Mouse (Mus musculus) common myeloid progenitor, adult 5-6 weeks (primary cell): ENCODE results near the gene Upp2. TPM values are rescaled to one million over a fixed set of nuclear protein-coding genes. Genes with fewer than 3 reads are reported as not detected.

Experiments used
- ATAC-seq: replicated peaks from 2 replicates; pipeline ENCODE4 v1.8.0; 2016; ENCODE audit warnings: low read depth, mild to moderate bottlenecking, moderate TSS enrichment, inconsistent platforms; ENCODE audit not compliant: poor library complexity, severe bottlenecking
- total RNA-seq: library from RNA; stranded (forward); fragments of 200-1000, 187-1606 nt; gene quantifications from 2 replicates; pipeline ENCODE4 v1.2.3, GENCODE M21; 2017

Gene Upp2
- total RNA-seq, 1 experiment from 2014 or later: 1.6 TPM

- no peak for ATAC-seq
Measured at GRCm38 (mm10) chr2:58741213-58741612, 174.1 kb downstream of the Upp2 start.

GRCm38 (mm10) chr2:58742026-58742425, 174.9 kb downstream of the Upp2 start:
- no peak for ATAC-seq

- no peak for ATAC-seq
Measured at GRCm38 (mm10) chr2:58743446-58743845, 176.3 kb downstream of the Upp2 start.

GRCm38 (mm10) chr2:58747483-58748229, 180.6 kb downstream of the Upp2 start:
- no peak for ATAC-seq

GRCm38 (mm10) chr2:58748296-58748695, 181.2 kb downstream of the Upp2 start:
- no peak for ATAC-seq

GRCm38 (mm10) chr2:58752891-58753290, 185.8 kb downstream of the Upp2 start:
- no peak for ATAC-seq

GRCm38 (mm10) chr2:58754736-58755135, 187.6 kb downstream of the Upp2 start:
- no peak for ATAC-seq

- ATAC-seq: no peak
Measured at GRCm38 (mm10) chr2:58758081-58758480, 191.0 kb downstream of the Upp2 start.

GRCm38 (mm10) chr2:58759676-58760075, 192.6 kb downstream of the Upp2 start:
- no peak; the same call in 1 of the 2 replicates for ATAC-seq

- ATAC-seq: no peak
Measured at GRCm38 (mm10) chr2:58765141-58765540, 198.0 kb downstream of the Upp2 start.

GRCm38 (mm10) chr2:58773833-58774232, 206.7 kb downstream of the Upp2 start:
- ATAC-seq: no peak

- ATAC-seq: no peak
Measured at GRCm38 (mm10) chr2:58778986-58779495, 211.9 kb downstream of the Upp2 start.

GRCm38 (mm10) chr2:58783526-58783925, 216.4 kb downstream of the Upp2 start:
- no peak for ATAC-seq

GRCm38 (mm10) chr2:58786177-58786576, 219.1 kb downstream of the Upp2 start:
- ATAC-seq: no peak

- ATAC-seq: no peak
Measured at GRCm38 (mm10) chr2:58786681-58787080, 219.6 kb downstream of the Upp2 start.

- ATAC-seq: no peak
Measured at GRCm38 (mm10) chr2:58787360-58787759, 220.3 kb downstream of the Upp2 start.

- no peak for ATAC-seq
Measured at GRCm38 (mm10) chr2:58789934-58790333, 222.8 kb downstream of the Upp2 start.

- ATAC-seq: no peak
Measured at GRCm38 (mm10) chr2:58790361-58790760, 223.3 kb downstream of the Upp2 start.

- ATAC-seq: no peak
Measured at GRCm38 (mm10) chr2:58794489-58794888, 227.4 kb downstream of the Upp2 start.

GRCm38 (mm10) chr2:58795432-58795831, 228.3 kb downstream of the Upp2 start:
- ATAC-seq: no peak

- ATAC-seq: no peak
Measured at GRCm38 (mm10) chr2:58797506-58797905, 230.4 kb downstream of the Upp2 start.

GRCm38 (mm10) chr2:58799126-58799525, 232.0 kb downstream of the Upp2 start:
- no peak for ATAC-seq
